Mouse (Mus musculus) spleen, postnatal 10 days (tissue): ENCODE data around the gene Mfap4.

Experiments
- DNase-seq, 2 experiments: peaks; one replicate each; pipeline ENCODE4 v3.0.0; 2021 to 2022; ENCODE audit warnings: low spot score in 2 of 2

Mfap4 gene

GRCm38 (mm10) chr11:61484613-61485540 lies at the start of gene Mfap4:
Gene Mfap4, plus strand, starts transcription at chr11:61485431.
- DNase-seq = no peak

GRCm38 (mm10) chr11:61436298-61436697 lies 48.9 kb upstream of the Mfap4 start:
- no peak for DNase-seq

GRCm38 (mm10) chr11:61439170-61439569 lies 46.1 kb upstream of the Mfap4 start:
- DNase-seq = no peak

GRCm38 (mm10) chr11:61440416-61440815 lies 44.8 kb upstream of the Mfap4 start:
- no peak for DNase-seq

- no peak for DNase-seq
These were observed 43.6 kb upstream of the Mfap4 start for GRCm38 (mm10) chr11:61441670-61442069.

GRCm38 (mm10) chr11:61443807-61444206 lies 41.4 kb upstream of the Mfap4 start:
- no peak for DNase-seq

GRCm38 (mm10) chr11:61447296-61447695 lies 37.9 kb upstream of the Mfap4 start:
- DNase-seq = no peak

GRCm38 (mm10) chr11:61448041-61448440 lies 37.2 kb upstream of the Mfap4 start:
- DNase-seq = no peak

GRCm38 (mm10) chr11:61448599-61449225 lies 36.5 kb upstream of the Mfap4 start:
- DNase-seq = no peak

GRCm38 (mm10) chr11:61449499-61450292 lies 35.5 kb upstream of the Mfap4 start:
- DNase-seq = peak in 1 of 2 experiments; percentile 21

GRCm38 (mm10) chr11:61464071-61464470 lies 21.2 kb upstream of the Mfap4 start:
- DNase-seq = no peak

- DNase-seq = no peak
These were observed 19.8 kb upstream of the Mfap4 start for GRCm38 (mm10) chr11:61465422-61465821.

GRCm38 (mm10) chr11:61468534-61468933 lies 16.7 kb upstream of the Mfap4 start:
- DNase-seq = no peak

- DNase-seq = no peak
These were observed 15.8 kb upstream of the Mfap4 start for GRCm38 (mm10) chr11:61469317-61469917.

- no peak for DNase-seq
These were observed 14.4 kb upstream of the Mfap4 start for GRCm38 (mm10) chr11:61470880-61471279.

GRCm38 (mm10) chr11:61473630-61474029 lies 11.6 kb upstream of the Mfap4 start:
- no peak for DNase-seq

- no peak for DNase-seq
These were observed 8.3 kb upstream of the Mfap4 start for GRCm38 (mm10) chr11:61476786-61477382.

- DNase-seq = no peak
These were observed 7.4 kb upstream of the Mfap4 start for GRCm38 (mm10) chr11:61477566-61478508.

- DNase-seq = no peak
These were observed 6.4 kb upstream of the Mfap4 start for GRCm38 (mm10) chr11:61478788-61479187.
